Mouse (Mus musculus) bone marrow, adult 2 months (tissue): Measurements from ENCODE around the gene Tacc2. TPM values are rescaled to one million over a fixed set of nuclear protein-coding genes. Genes with fewer than 3 reads are reported as not detected.

Source experiments
- H3K27ac ChIP-seq: fragments of 200-500 bp; 2 replicates; pipeline ENCODE4 v1.5.1; 2012; ENCODE audit warnings: low read depth, mild to moderate bottlenecking, control low read depth, inconsistent platforms, low read length; ENCODE audit not compliant: control insufficient read depth, poor library complexity, insufficient read depth
- H3K4me1 ChIP-seq: fragments of 200-500 bp; 2 replicates; pipeline ENCODE4 v1.6.1; 2011; ENCODE audit warnings: low read length; ENCODE audit not compliant: control insufficient read depth, insufficient read depth
- H3K4me3 ChIP-seq: fragments of 200-500 bp; replicated peaks from 2 replicates; pipeline ENCODE3; 2011; ENCODE audit warnings: mild to moderate bottlenecking, low read depth, low read length, control low read depth; ENCODE audit not compliant: control insufficient read depth
- CTCF ChIP-seq: fragments of 200-500 bp; IDR thresholded peaks from 2 replicates; pipeline ENCODE4 v1.5.1; 2011; ENCODE audit warnings: low read length, control low read depth; ENCODE audit not compliant: control insufficient read depth, insufficient read depth
- POLR2A ChIP-seq: fragments of 200-500 bp; IDR thresholded peaks from 2 replicates; pipeline ENCODE4 v1.6.1; 2011; ENCODE audit warnings: low read depth, mild to moderate bottlenecking, control low read depth, low read length, borderline replicate concordance; ENCODE audit not compliant: control insufficient read depth
- WGBS: fragments of 180-500 bp; shearing (Covaris S2); methylation state at CpG from one replicate; pipeline ENCODE4 v1.1.7; 2018; 5-methylcytosine and 5-hydroxymethylcytosine counted together
- polyA plus RNA-seq: library from polyadenylated mRNA; stranded (reverse); fragments of >200 nt; gene quantifications from 2 replicates; pipeline ENCODE4 v1.2.4, GENCODE M21; 2011; ENCODE audit warnings: low replicate concordance; ENCODE audit not compliant: missing spikeins, insufficient read depth, insufficient read length

Gene Tacc2
- polyA plus RNA-seq, 1 experiment, result 12.0 TPM

DNA sequence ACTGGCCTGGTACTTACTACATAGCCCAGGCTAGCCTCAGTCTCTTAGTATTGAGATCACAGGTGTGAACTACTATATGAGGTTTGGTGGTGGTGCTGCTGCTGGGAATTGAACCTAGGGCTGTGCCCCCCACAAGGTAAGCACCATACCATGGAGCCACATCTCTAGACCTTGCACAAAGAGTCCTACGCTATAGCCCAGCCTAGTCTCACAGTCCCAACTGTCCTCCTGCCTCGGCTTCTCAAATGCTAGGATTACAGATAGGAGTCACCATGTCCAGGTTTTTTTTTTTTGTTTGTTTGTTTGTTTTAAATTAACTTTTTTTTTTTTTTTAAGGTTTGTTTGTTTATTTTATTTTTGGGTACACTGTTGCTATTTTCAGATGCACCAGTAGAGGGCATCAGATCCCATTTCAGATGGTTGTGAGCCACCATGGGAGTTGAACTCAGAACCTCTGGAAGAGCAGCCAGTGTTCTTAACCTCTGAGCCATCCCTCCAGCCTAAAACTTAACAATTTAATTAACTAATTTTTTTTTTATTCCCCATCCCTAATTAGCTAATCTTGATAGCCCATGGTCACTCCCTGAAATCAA lies 157.1 kb downstream of the Tacc2 start:
- Histone ChIP-seq H3K4me3 (no peak overlapping the region), H3K27ac (no peak overlapping the region), H3K4me1 (no peaks in the 10 kb centered on the region)
- TF ChIP-seq POLR2A (no peak), CTCF (no peak)
- WGBS, result 81% methylated on average over 2 of the region's 2 CpGs

DNA sequence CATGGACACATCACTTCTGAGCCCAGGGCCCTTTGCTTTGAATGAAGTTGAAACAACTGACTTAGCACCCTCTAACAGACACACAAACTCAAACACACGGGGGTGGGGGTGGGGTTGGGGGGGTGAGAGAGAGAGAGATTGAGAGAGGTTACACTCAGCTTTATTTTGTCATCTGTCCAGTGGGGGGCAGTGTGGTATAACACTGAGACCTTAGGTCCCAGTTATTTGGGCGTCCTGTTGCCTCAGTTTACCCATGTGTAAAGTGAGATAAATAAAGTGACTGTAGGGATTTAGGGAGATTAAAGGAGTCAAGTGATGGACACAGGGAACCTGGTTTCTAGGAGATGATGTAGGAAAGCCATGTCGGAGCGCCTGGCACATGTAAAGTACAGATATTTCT lies 163.9 kb downstream of the Tacc2 start:
- Histone ChIP-seq H3K4me1 (no peaks in the 10 kb centered on the region), H3K4me3 (no peak overlapping the region), H3K27ac (no peak overlapping the region)
- 75% methylated on average over 4 of the region's 4 CpGs for WGBS
- TF ChIP-seq POLR2A (no peak), CTCF (no peak)

DNA sequence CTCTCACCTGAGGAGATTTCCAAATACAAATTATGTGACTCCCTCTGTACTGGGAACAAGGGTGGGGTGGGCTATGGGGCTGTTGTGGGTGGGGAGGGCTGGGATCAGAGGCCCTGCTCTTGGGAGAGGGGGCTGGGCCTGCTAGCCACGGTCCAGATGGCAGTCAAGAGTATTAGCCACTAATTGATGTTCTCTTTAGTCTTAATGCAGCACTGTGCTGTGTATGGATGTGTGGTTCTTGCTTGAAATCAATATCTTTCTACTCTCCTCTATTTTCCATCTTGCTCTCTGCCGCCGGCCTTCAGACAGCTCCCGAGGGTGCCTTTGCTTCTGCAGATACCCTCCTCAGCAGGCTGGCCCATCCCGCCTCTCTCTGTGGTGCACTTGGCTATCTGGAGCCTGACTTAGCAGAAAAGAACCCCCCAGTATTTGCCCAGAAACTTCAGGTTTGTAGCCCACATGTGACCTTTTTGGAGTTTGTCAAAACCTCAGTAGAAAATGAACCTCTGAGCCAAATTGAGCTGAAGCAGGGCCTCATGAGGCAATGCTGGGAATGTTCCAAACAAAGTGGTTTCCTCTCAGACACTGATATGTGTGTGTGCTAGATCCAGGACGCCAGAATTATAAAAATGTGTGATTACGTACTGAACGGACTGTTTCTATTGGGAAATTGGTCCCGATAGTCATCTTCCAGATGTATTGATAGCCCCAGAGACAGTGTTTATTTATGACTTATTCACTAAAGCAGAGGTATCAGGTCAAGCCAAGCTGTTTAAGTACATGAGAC lies 166.2 kb downstream of the Tacc2 start:
- Histone ChIP-seq H3K4me3 (no peak overlapping the region), H3K27ac (no peak overlapping the region), H3K4me1 (no peaks in the 10 kb centered on the region)
- TF ChIP-seq CTCF, result no peak
- no peak for TF ChIP-seq POLR2A
- WGBS, result 80% methylated on average over 9 of the region's 9 CpGs

DNA sequence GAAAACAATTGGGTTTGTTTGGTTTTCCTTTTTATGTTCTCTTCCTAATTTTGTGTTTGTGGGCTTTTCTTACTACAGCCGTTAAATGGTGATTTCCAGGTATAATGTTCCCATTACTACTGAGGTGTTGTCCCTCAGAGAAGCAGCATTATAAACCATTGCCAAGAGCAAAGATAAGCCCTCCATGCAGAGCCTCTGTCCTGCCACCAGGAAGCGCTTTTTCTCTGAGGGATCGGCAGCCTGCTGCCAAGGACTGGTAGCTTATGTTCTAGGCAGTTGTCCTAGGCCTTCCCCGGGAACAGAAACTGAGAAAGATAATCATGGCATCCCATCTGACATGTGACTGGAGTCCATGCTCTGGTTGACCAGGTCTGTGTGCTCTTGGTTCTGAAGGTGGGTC lies 171.9 kb downstream of the Tacc2 start:
- no peak overlapping the region for H3K4me3 ChIP-seq
- H3K27ac ChIP-seq, result no peak overlapping the region
- WGBS, result 86% methylated on average over 4 of the region's 4 CpGs
- TF ChIP-seq POLR2A, result no peak
- TF ChIP-seq CTCF, result no peak
- H3K4me1 ChIP-seq, result no peaks in the 10 kb centered on the region

DNA sequence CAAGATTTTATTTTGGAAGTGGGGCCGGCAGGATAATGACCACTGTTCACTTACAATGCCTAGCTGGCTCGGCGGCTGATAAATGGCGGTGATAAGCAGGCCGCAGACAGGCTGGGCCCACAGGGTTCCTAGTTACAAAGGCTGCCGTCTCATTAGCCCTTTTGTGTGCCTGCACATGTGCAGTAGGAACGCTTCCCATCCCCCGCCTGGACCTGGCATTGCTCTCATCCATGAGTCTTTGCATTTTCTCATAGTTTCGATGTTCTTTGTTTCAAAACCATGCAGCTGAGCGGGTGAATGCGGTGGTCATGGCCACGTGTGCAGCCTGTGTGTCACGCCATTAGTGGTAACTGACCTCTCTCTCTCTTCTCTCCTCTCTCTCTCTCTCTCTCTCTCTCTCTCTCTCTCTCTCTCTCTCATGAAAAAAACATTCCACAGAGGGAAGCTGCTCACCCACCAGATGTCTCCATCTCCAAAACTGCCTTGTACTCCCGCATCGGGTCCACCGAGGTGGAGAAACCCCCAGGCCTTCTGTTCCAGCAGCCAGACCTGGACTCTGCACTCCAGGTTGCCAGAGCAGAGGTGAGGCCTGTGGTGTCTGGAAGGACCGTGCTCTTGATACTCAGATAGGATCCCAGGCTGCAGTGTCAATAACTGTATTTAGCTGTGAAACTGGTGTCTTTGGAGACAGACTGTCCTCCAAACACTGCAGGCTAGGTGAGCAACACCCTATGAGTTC lies 173.7 kb downstream of the Tacc2 start:
- no peak for TF ChIP-seq POLR2A
- no peak for TF ChIP-seq CTCF
- 83% methylated on average over 17 of the region's 17 CpGs for WGBS

DNA sequence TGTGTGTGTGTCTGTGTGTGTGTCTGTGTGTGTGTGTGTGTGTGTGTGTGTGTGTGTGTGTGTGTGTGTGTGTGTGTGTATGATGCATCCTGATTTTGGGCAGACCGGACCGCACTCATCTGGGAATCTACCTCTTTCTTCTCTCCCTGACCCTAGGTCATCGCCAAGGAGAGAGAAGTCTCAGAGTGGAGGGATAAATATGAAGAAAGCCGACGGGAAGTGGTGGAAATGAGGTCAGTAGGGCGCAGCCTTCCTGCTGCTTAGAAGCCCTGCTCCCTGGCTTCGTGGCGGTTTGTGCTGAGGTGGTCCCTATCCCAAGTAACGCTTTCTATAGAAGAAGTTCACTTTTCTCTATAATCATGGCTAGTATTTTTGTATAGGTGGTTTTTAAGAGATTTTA lies 174.4 kb downstream of the Tacc2 start:
- no peaks in the 10 kb centered on the region for H3K4me1 ChIP-seq
- no peak overlapping the region for H3K27ac ChIP-seq
- no peak overlapping the region for H3K4me3 ChIP-seq
- 71% methylated on average over 9 of the region's 9 CpGs for WGBS
- TF ChIP-seq CTCF (no peak), POLR2A (no peak)

More for the DNA sequence above, 173.7 kb downstream of the Tacc2 start:
- Histone ChIP-seq H3K27ac (no peak overlapping the region), H3K4me3 (no peak overlapping the region), H3K4me1 (no peaks in the 10 kb centered on the region)

DNA sequence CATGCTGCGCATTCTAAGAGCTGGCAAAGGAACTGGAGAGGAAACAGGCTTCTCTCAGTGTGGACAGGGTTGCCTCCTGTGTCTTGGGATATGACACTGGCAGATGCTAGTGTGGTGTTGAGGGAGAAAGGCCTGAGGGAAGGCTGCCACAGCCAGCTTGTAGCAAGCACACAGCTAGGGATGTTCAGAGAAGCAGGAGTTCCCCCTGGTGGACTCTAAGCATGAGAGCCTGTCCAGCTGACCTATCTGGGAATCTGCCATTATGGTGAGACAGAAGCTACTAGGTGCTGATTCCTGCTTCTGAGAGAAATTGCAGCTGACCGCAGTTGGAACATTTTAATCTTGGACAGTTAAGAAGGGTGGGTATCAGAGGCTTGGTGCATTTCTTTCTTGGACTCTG lies 177.6 kb downstream of the Tacc2 start:
- TF ChIP-seq CTCF (no peak), POLR2A (no peak)
- 90% methylated on average over 2 of the region's 2 CpGs for WGBS
- Histone ChIP-seq H3K4me1 (no peaks in the 10 kb centered on the region), H3K4me3 (no peak overlapping the region), H3K27ac (no peak overlapping the region)

DNA sequence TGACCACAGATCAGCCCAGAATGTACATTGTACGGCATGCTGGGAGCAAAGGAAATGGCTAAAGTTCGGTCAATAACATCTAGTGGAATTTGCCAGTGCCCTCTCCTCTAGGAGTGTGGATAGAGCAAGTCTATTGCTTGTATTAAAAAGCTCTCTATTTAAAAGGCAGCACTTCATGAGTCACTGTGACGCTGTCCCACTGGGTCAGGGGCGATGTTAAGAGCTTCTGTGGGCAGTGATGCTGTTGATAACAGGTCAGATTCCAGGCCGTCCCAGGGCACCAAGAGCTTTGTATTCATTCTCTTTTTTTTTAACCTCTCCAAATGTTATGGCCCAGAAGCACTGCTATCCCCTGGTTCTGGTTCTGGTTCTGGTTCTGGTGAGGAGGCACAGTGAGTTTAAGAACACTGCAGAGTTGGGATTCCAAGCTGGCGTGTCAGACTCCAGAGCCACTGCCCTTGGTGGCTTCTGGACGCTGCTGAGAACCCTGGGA lies 179.2 kb downstream of the Tacc2 start:
- Histone ChIP-seq H3K4me1 (no peaks in the 10 kb centered on the region), H3K4me3 (no peak overlapping the region), H3K27ac (no peak overlapping the region)
- WGBS, result 66% methylated on average over 7 of the region's 7 CpGs
- no peak for TF ChIP-seq POLR2A
- TF ChIP-seq CTCF, result no peak
